Mouse (Mus musculus): ENCODE data around the gene Selenof.
A peak's percentile ranks its signal among the peaks of the same experiment; 100 is the strongest.

Gene Selenof

GRCm38 (mm10) chr3:144570047-144570815 is at the start of gene Selenof, which contains the start of gene Hs2st1:
TSS of gene Selenof (plus strand) at chr3:144570304.
TSS of gene Hs2st1 (minus strand) at chr3:144570181.
- DNase-seq (ENCODE audit: low read depth, low spot score): peak; percentile 99

- DNase-seq (ENCODE audit: low read depth, low spot score): peak; percentile 8
These were observed 42.2 kb upstream of the Selenof start for GRCm38 (mm10) chr3:144527918-144528317.

DNA sequence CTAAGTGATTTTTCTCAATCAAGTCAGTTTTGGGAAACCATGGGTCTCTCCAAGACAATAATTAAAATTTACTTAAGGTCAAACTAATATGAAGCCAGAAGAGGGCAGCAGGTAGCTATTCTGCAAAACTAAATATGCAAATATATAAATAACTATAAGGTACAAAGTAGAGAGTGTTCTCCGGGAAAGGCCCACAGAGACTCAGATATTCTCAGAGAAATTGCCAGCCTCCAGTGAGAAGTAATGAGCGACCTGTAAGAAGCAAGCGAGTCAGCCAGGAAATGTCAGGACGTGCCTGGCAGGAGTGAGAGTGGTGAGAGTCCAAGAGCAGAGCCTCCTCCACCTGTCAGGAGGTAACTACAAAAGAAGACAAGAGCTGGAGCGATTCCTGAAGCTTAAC is 39.1 kb upstream of the Selenof start:
- DNase-seq (ENCODE audit: low read depth, low spot score): no peak

DNA sequence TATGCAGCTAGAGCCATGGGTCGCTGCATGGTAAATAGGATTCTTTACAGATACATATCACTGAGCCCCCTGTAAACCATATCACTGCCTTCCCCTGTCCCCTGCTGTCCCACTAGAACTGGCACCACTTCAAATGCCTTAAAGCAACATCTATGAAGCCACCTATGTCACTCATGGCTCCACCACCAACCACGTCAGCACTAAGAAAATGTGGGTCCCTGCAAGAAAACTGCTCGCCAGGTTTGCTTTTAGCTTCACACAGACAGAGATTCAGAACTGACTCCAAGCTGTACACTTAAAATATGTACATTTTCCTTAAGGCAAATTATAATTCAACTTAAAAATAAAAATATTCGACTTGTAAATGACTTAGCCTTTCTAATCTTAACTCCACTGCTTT is 35.0 kb upstream of the Selenof start:
- DNase-seq (ENCODE audit: low read depth, low spot score): no peak

- DNase-seq (ENCODE audit: low read depth, low spot score): no peak
These were observed 32.8 kb upstream of the Selenof start for GRCm38 (mm10) chr3:144537078-144537855.

DNA sequence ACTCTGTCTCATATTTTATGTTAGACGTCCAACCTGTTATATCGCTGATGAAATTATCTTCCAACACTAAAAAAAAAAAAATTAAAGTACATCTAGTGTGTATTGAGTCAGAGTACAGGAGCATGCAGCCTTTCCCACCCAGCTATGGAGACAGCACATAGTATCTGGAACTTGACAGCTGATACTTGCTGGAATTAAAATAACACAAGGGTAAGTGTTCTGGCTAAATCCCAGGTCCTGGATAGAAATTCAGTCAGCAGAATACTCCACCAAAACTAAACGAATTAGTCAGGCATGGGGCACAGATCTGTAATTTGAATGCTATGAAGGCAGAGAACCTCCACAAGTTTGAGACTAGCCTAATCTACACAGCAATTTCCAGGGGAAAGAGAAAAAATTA is 31.1 kb upstream of the Selenof start:
- no peak for DNase-seq (ENCODE audit: low read depth, low spot score)

DNA sequence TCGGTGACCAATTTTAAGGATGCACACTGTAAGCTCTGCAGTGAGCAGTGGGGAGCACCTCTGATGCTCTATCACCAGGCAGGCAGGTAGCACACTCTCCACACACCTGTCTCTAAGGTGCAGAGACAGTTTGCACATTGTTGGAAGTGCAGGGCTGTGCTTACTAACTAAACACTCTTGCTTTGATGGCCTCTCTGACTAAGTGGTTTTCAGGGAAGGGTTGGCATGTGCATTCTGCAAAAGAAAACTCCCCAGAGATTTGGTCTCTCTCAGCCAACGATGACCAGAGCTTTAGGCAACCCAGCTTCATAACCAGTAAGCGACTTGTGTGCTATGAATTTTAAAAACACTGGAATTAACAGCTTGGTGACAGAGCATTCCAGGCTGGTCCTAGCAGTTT is 29.3 kb upstream of the Selenof start:
- no peak for DNase-seq (ENCODE audit: low read depth, low spot score)

DNA sequence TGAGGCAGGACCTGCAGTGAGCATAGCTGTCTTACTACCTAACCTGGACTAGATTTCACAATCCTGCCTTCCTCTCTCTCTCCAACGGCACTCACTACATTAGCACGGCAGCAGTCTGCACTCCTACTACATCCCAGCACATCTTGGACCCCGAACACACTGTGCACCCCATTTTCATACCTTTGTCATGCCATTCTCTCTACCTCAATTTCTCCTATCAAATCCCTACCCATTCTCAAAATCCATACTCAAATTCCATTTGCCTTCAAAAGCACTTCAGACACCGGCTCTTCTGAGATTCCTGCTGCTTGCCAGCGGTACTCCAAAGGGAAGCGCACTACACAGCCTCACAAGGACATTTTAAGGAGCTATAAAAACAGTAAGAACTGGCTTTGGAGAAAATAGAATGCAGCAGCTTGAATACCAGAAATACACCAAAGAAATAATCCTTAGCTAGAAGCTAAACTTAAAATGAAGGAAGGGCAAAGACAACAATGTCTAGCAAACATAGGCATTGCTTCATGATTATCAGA is 28.1 kb upstream of the Selenof start:
- no peak for DNase-seq (ENCODE audit: low read depth, low spot score)

DNA sequence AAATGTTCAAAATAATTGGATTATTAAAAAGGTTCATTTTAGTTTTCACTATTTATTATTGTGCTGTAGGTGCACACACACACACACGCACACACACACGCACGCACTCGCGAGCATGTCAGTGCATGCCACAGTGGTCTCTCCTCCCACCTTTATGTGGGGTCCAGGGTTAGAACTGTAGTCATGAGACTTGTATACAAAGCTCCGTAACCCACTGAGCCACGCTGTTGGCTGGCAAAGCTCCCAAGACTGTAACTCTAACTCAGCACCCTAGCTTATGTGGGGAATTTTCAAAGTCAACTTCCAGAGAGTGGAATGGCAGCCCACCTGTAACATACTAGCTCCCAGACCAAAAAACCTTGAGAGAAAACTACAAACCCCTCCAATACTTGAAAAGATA is 25.0 kb upstream of the Selenof start:
- no peak for DNase-seq (ENCODE audit: low read depth, low spot score)

GRCm38 (mm10) chr3:144545832-144546231 is 24.3 kb upstream of the Selenof start:
- DNase-seq (ENCODE audit: low read depth, low spot score): no peak

- DNase-seq (ENCODE audit: low read depth, low spot score): no peak
These were observed 23.6 kb upstream of the Selenof start for GRCm38 (mm10) chr3:144546490-144546889.

GRCm38 (mm10) chr3:144548186-144548845 is 21.8 kb upstream of the Selenof start:
- no peak for DNase-seq (ENCODE audit: low read depth, low spot score)

GRCm38 (mm10) chr3:144550036-144550435 is 20.1 kb upstream of the Selenof start:
- no peak for DNase-seq (ENCODE audit: low read depth, low spot score)

DNA sequence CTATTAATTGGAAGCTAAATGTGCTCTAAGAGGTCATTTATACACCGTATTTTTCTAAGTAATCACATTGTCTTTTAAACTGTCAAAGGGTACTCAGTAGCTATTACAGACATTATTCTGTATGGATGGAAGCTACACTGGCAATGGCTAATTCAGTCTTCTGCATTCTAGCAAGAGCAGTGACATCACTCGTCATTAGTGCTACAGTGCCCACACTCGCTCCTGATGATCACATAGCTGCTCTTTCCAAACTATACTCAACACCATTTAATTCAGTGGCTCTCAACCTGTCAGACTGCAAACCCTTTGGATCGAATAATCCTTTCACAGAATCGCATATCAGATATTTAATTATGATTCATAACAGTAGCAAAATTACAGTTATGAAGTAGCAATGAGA is 19.4 kb upstream of the Selenof start:
- no peak for DNase-seq (ENCODE audit: low read depth, low spot score)

DNA sequence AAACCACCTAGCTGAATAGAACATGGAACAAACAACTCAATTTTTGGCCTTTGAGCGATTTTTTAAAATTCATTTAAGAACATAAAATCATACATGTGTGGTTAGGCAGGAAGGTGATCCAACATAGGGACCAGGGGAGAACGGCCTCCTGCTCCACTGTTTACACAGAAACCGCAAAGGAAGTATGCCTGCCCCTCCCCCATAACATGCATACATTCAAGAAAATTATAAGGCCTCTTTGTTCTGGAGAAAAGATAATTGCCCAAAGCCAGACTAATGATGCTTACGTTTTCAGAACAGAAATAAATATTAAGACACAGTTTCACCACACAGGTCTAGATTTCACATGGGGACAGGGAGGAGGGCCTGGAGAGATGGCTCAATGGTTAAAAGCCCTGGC is 18.7 kb upstream of the Selenof start:
- DNase-seq (ENCODE audit: low read depth, low spot score): no peak

DNA sequence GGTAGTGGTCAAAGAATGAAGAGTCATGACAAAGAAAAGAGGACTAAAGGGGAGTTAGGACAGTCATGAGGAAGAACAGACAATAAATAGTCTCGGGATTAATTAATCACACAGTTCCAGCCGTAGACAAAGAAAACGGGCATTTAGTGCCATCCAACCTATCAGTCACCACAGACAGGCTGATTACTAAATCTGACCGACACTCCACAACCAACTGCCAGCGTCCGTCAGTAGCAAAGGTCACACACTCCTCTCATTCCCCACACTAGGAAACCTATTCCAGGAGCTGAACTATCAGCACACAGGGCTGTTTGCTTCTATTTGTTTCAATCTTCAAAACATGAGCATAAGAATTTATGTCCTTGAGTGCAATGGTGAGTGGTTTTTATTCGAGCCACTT is 16.2 kb upstream of the Selenof start:
- DNase-seq (ENCODE audit: low read depth, low spot score): no peak

DNA sequence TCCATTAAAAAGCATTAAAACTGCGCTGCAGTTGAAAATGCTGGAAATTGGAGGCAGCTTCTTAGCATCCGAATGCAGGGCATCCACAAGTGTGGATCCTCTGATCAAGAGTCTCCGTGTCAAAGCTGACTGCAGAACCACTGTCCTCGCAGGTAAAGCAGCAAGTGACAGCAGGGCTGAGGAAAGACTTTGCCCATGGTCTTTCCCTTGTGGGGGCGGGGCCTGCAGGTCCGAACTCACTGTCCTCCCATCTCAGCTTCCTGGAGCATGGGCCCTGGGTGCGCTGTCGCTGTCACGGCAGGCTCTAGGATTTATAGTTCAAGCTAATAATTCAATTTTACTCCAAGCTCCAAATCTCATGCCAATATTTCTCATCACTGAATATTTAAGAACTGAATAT is 15.6 kb upstream of the Selenof start:
- DNase-seq (ENCODE audit: low read depth, low spot score): no peak

- DNase-seq (ENCODE audit: low read depth, low spot score): no peak
These were observed 15.0 kb upstream of the Selenof start for GRCm38 (mm10) chr3:144555144-144555543.

GRCm38 (mm10) chr3:144556625-144557324 is 13.3 kb upstream of the Selenof start:
- no peak for DNase-seq (ENCODE audit: low read depth, low spot score)

DNA sequence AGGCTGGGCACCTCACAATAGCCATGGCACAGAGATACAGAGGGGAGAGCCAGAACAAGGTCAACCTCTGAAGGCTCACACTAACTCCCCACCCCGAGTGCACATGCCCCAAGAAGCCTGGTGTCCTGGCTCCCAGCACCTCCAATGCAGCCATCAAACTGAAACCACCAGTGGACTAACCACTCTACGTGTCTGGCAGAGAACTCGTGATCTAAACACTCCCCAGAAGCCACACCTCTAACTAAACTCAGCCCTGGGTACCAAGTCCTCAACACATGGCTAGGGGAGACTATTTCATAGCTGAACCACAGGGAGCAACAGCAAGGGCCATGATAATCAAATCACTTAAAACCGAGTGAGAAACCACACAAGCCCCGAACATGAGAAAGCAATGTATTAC is 11.8 kb upstream of the Selenof start:
- DNase-seq (ENCODE audit: low read depth, low spot score): no peak

DNA sequence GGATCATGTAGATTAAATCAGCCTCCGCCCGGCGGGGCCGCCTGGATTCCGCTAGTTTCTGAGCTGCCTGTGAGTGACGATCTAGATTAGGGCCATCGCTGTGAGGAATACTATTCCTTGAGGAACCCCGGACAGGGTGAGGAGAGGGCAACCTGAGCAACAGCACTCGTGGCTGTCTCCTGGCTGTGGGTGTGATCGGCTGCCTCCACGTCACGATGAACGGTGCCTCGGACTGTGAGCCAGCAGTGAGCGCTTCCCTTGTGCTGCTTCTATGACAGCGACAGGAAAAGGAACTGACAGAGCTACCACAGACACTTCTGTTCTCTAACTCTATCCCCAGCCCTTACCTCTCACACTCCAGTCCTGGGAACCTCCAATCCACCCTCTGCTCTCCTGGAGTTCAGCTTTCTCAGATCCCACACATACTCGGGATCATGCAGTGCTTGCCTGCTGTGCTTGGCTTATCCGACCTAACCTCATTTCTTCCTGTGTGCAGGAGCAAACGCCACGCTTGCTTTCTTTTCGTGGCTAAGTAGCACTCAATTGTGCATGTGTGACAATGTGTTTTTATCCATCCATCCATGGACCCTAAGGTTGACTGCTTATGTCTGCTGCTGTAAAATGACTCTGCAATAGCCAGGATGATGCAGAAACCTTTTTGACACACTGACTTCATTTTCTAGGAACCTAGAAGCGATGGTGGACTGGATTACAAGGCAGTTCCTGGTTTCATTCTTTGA is 8.4 kb upstream of the Selenof start:
- no peak for DNase-seq (ENCODE audit: low read depth, low spot score)
